Mouse (Mus musculus): ENCODE measurements around the gene Rnft2.

GRCm38 (mm10) chr5:118155565-118155947 lies 89.4 kb downstream of the Rnft2 start:
- TF ChIP-seq POLR2A (IDR thresholded peaks at IDR 0.05; ENCODE audit: insufficient read length, low read depth) = no peak
- TF ChIP-seq MAX (IDR thresholded peaks at IDR 0.05; ENCODE audit: low read depth) = no peak
- no peak for TF ChIP-seq MYOG (IDR thresholded peaks at IDR 0.05; ENCODE audit: control insufficient read depth in 1 of 3, insufficient read depth in 1 of 3, insufficient read length in 2 of 3, low read depth in 2 of 3)
